Comparison of ENCODE assay signal across 15 mouse cellular contexts in the genomic region with DNA sequence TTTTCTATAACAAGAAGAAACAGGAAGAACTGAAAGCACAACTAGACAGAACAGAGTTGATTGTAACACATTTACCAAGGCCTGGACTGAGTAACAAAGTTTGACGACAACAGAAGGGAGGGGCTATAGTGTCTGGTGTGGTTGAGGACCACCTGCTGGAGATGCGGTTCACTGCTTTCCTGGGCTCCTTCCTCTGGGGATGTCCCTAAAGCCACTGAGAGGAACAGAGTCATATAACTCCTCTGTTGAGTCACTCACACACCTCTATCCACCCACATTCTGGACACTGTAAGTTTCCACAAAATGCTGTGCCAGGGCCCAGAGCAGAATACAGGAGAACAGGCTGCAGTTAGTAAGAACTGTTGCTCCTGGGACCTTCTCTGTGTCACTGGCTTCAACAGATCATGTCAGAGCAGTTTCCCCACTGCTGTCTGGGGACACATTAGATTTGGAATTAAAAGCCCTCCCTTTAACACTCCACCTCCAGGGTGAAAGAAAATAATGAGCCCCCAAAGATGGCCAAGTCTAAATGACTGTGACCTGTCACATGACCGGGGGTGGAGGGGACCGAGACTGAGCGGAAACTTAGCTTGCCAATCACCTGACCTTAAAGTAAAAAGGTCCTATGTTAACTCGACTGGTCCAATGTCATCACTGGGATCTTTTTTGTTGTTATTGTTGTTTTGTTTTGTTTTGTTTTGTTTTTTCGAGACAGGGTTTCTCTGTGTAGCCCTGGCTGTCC. TPM values are rescaled to one million over a fixed set of nuclear protein-coding genes. Genes with fewer than 3 reads are reported as not detected.
DNase-seq lines count a peak whose midpoint lies in the region; ATAC-seq lines count a peak whose summit lies in the region.
"Had no signal": no experiment of that assay in that cellular context is flagged by ENCODE, and none has a peak within 500 bp of the region (broad histone marks: within the 10 kb centered on the region; RNA-seq: fewer than 3 reads in every experiment).

No protein-coding gene starts in this region.

- peaks cover 26% of the 10 kb centered on the region for H3K4me1 ChIP-seq in kidney, embryonic 15.5 days

- H3K4me3 ChIP-seq in kidney, embryonic 15.5 days (replicated peaks) = no peak overlapping the region
- H3K4me3 ChIP-seq: embryonic facial prominence, embryonic 12.5 days; midbrain, embryonic 12.5 days; neural tube, embryonic 15.5 days had no signal

- peaks cover 29% of the 10 kb centered on the region for H3K36me3 ChIP-seq in kidney, embryonic 15.5 days

- peak; percentile 35 for ATAC-seq in kidney, embryonic 15.5 days (replicated peaks; ENCODE audit: low FRiP score)
- ATAC-seq in granulocyte monocyte progenitor cell, adult 5-6 weeks (replicated peaks; ENCODE audit: poor library complexity, severe bottlenecking) = peak; percentile 79

- DNase-seq in kidney, adult 18-20 months = no peak
- peak; percentile 74 for DNase-seq in CD4-positive helper T cell, adult 2 months (ENCODE audit: low read depth, low spot score)
- DNase-seq in spleen, adult 18-20 months = peak; percentile 52 to 67
- no peak for DNase-seq in liver
- DNase-seq in adrenal gland, postnatal 25 days = no peak
- DNase-seq in retina, postnatal 1 day = no peak
- DNase-seq: cerebellum, adult 9-10 months; left cerebral cortex, postnatal 4 days; lung, adult 2 months had no signal

- no peaks in the 10 kb centered on the region for H3K9me3 ChIP-seq in kidney, embryonic 15.5 days (replicated peaks)
- H3K9me3 ChIP-seq: embryonic facial prominence, embryonic 12.5 days; midbrain, embryonic 12.5 days; neural tube, embryonic 15.5 days had no signal

- H3K27ac ChIP-seq in kidney, embryonic 15.5 days = peak overlapping the region; percentile 22; the same call in 1 of the 2 replicates
- H3K27ac ChIP-seq: embryonic facial prominence, embryonic 12.5 days; hindbrain, embryonic 14.5 days; midbrain, embryonic 12.5 days; neural tube, embryonic 15.5 days had no signal

- no peaks in the 10 kb centered on the region for H3K27me3 ChIP-seq in kidney, embryonic 15.5 days
- H3K27me3 ChIP-seq: neural tube, embryonic 15.5 days had no signal

- H3K9ac ChIP-seq in kidney, embryonic 15.5 days = no peak overlapping the region
- H3K9ac ChIP-seq: embryonic facial prominence, embryonic 12.5 days; hindbrain, embryonic 14.5 days; midbrain, embryonic 12.5 days; neural tube, embryonic 15.5 days had no signal

- WGBS in kidney, embryonic 15.5 days = 74% methylated on average over 7 of the region's 7 CpGs

- H3K4me2 ChIP-seq in kidney, embryonic 15.5 days = no peak overlapping the region
- H3K4me2 ChIP-seq: embryonic facial prominence, embryonic 12.5 days; hindbrain, embryonic 14.5 days; midbrain, embryonic 12.5 days; neural tube, embryonic 15.5 days had no signal

RNA-seq across cellular contexts. Expression of a gene that starts 13.5 kb away (rescaled TPM):
- 96.8 and 103 TPM in 2 replicates for polyA plus RNA-seq in kidney, embryonic 15.5 days (2015; fragmentation: Nextera tagmentation; extraction: Ambion mirVana)
- total RNA-seq in granulocyte monocyte progenitor cell, adult 5-6 weeks (2014; fragmentation: Nextera tagmentation) = 7.5 and 11.0 TPM in 2 replicates
- total RNA-seq in granulocyte monocyte progenitor cell, adult 5-6 weeks (2017) = 10.6 and 11.6 TPM in 2 replicates
- total RNA-seq in adrenal gland, postnatal 25 days (2021) = 58.3 and 81.5 TPM in 2 replicates

RNA-seq across cellular contexts. Expression of a gene that starts 33.5 kb away (rescaled TPM):
- polyA plus RNA-seq in kidney, embryonic 15.5 days (2015; fragmentation: Nextera tagmentation; extraction: Ambion mirVana) = 109 and 112 TPM in 2 replicates
- 44.0 and 48.2 TPM in 2 replicates for total RNA-seq in granulocyte monocyte progenitor cell, adult 5-6 weeks (2014; fragmentation: Nextera tagmentation)
- 37.8 and 40.1 TPM in 2 replicates for total RNA-seq in granulocyte monocyte progenitor cell, adult 5-6 weeks (2017)
- 24.7 and 31.1 TPM in 2 replicates for total RNA-seq in adrenal gland, postnatal 25 days (2021)

Comparison
In these comparisons a context has a peak if more than half of its experiments do, and no peak if none do; other contexts are left out.
1. DNase-seq: peak in CD4-positive helper T cell, adult 2 months (single experiment) and spleen, adult 18-20 months (2 of 2); none in kidney, adult 18-20 months (single experiment), liver (single experiment), adrenal gland, postnatal 25 days (single experiment) and retina, postnatal 1 day (single experiment).